Mouse (Mus musculus): ENCODE data around the gene Gm37240.
A peak's percentile ranks its signal among the peaks of the same experiment; 100 is the strongest.
"Not testable (repeated sequence)": the region's sequence is repeated elsewhere in the genome, so short reads cannot be mapped to it uniquely, and the experiment has no call there.

The Gm37240 gene

GRCm38 (mm10) chr3:84917903-84918679 lies 969.2 kb downstream of the Gm37240 start:
- Histone ChIP-seq H3K27me3 (ENCODE audit: control insufficient read depth, insufficient read depth, low read length, poor library complexity, severe bottlenecking) (no peaks in the 10 kb centered on the region), H3K36me3 (ENCODE audit: control insufficient read depth, insufficient read depth, low read length, poor library complexity, severe bottlenecking) (no peaks in the 10 kb centered on the region)
- no peak for DNase-seq (ENCODE audit: low read depth, low spot score)

GRCm38 (mm10) chr3:84914284-84914683 lies 973.0 kb downstream of the Gm37240 start:
- Histone ChIP-seq H3K36me3 (ENCODE audit: control insufficient read depth, insufficient read depth, low read length, poor library complexity, severe bottlenecking) (no peaks in the 10 kb centered on the region), H3K27me3 (ENCODE audit: control insufficient read depth, insufficient read depth, low read length, poor library complexity, severe bottlenecking) (no peaks in the 10 kb centered on the region)
- DNase-seq (ENCODE audit: low read depth, low spot score): peak; percentile 8

DNA sequence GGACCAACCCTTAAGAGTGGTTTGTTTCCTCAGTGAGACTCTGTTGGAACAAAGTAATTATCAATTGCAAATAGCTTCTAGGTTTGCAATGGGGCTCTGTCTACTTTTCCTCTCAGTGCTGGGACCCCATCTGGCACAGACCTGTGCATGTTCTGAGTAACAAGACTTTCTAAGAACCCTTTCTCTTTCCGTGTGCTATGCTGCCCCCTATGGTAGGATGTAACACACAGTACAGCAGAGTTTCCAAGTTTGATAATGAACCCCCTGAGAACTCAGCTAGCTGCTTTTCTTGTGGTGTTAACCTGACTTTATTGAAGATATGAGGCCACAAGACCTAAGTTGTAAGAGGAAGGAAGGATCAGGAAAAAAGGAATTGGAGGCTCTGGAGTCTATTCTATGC lies 980.8 kb downstream of the Gm37240 start:
- Histone ChIP-seq H3K27me3 (ENCODE audit: control insufficient read depth, insufficient read depth, low read length, poor library complexity, severe bottlenecking) (no peaks in the 10 kb centered on the region), H3K36me3 (ENCODE audit: control insufficient read depth, insufficient read depth, low read length, poor library complexity, severe bottlenecking) (no peaks in the 10 kb centered on the region)
- peak; percentile 72 for DNase-seq (ENCODE audit: low read depth, low spot score)

GRCm38 (mm10) chr3:84897952-84898351 lies 989.4 kb downstream of the Gm37240 start:
- no peaks in the 10 kb centered on the region for H3K36me3 ChIP-seq (ENCODE audit: control insufficient read depth, insufficient read depth, low read length, poor library complexity, severe bottlenecking)
- no peak for DNase-seq (ENCODE audit: low read depth, low spot score)

DNA sequence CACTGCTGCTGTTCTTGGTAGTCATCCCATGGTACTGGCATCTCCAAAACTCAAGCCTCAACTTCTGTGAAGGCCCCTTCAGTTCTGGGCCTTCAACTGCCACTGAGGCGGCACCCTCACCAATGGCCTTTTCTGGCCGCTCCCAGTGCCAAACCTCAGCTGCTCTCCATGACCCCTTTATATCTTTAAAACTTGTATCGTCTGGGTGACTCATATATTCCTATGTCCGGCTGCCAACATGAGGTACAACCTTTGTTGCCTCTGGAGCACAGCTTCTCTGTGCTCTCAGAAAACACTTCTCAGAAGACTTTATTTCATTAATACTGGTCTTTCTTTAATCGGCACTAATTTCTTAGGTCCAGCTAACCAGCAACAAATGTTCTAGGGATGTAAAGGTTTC lies 996.3 kb downstream of the Gm37240 start:
- no peak for DNase-seq (ENCODE audit: low read depth, low spot score)
- Histone ChIP-seq H3K36me3 (ENCODE audit: control insufficient read depth, insufficient read depth, low read length, poor library complexity, severe bottlenecking) (no peaks in the 10 kb centered on the region), H3K27me3 (ENCODE audit: control insufficient read depth, insufficient read depth, low read length, poor library complexity, severe bottlenecking) (no peaks in the 10 kb centered on the region)

More at GRCm38 (mm10) chr3:84897952-84898351, 989.4 kb downstream of the Gm37240 start:
- no peaks in the 10 kb centered on the region for H3K27me3 ChIP-seq (ENCODE audit: control insufficient read depth, insufficient read depth, low read length, poor library complexity, severe bottlenecking)

DNA sequence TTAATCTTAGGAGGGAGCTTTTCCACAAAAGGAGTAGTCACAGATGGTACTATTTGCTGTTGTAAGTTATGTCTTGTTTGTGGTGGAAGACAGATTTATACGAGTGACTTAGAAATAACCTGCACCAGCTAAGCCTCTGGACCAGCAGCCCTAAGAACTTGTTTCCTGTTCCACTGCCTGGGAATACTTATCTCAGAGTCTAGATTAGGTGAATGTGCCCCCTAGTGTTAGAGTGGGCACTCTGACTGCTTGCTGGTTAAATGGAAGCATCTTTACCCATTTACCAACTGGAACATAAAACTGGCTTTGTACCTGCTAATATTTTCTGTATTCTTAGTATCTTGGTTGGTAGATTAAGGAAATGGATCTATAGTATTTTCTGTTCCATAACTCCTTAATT lies 997.7 kb downstream of the Gm37240 start:
- DNase-seq (ENCODE audit: low read depth, low spot score): peak; percentile 45

GRCm38 (mm10) chr3:84883817-84884483 lies 1003.4 kb downstream of the Gm37240 start:
- peak; percentile 67 for DNase-seq (ENCODE audit: low read depth, low spot score)
- Histone ChIP-seq H3K36me3 (ENCODE audit: control insufficient read depth, insufficient read depth, low read length, poor library complexity, severe bottlenecking) (no peaks in the 10 kb centered on the region), H3K27me3 (ENCODE audit: control insufficient read depth, insufficient read depth, low read length, poor library complexity, severe bottlenecking) (no peaks in the 10 kb centered on the region)

More for the DNA sequence above, 997.7 kb downstream of the Gm37240 start:
- H3K27me3 ChIP-seq (ENCODE audit: control insufficient read depth, insufficient read depth, low read length, poor library complexity, severe bottlenecking): no peaks in the 10 kb centered on the region
- H3K36me3 ChIP-seq (ENCODE audit: control insufficient read depth, insufficient read depth, low read length, poor library complexity, severe bottlenecking): no peaks in the 10 kb centered on the region

DNA sequence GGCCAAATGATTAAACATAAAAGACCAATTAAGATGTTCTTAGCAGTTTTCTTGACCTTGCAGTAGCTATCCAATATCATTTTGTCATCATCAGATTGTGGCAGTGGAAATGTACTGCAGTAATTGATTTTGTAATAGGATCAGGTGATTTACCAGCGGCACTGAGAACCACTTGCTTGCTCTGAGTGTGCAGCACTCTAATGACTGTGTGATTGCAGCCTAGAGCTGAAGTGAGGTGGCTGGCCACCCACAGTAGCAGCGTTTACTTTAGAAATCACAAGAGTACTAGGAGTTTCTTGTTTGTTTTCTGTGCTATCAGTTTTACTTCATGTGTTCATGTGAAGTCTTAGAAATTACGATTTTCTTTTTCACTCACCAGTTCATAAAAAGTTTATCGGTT lies 1011.1 kb downstream of the Gm37240 start:
- Histone ChIP-seq H3K27me3 (ENCODE audit: control insufficient read depth, insufficient read depth, low read length, poor library complexity, severe bottlenecking) (no peaks in the 10 kb centered on the region), H3K36me3 (ENCODE audit: control insufficient read depth, insufficient read depth, low read length, poor library complexity, severe bottlenecking) (no peaks in the 10 kb centered on the region)
- no peak for DNase-seq (ENCODE audit: low read depth, low spot score)

- Histone ChIP-seq H3K36me3 (ENCODE audit: control insufficient read depth, insufficient read depth, low read length, poor library complexity, severe bottlenecking) (no peaks in the 10 kb centered on the region), H3K27me3 (ENCODE audit: control insufficient read depth, insufficient read depth, low read length, poor library complexity, severe bottlenecking) (no peaks in the 10 kb centered on the region)
- DNase-seq (ENCODE audit: low read depth, low spot score): no peak
These were observed 1012.0 kb downstream of the Gm37240 start for GRCm38 (mm10) chr3:84875306-84875705.

DNA sequence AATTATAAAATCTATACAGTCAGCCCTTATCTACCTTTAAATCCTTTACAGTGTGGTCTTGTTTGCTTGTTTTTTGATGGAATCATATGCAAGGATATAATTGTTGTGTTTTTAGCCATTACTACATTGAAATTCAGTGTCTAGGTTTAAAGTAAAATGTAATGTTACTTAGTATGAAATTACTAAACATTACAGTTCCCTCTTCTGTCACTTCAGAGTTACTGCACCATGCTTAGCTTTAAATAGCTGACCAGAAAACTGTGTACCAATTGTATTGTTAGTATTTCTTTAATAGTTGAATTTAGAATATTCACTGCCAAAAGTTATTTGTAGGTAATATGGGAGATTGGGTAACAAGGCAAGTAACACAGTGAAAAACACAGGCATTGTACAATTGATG lies 1017.2 kb downstream of the Gm37240 start:
- no peaks in the 10 kb centered on the region for H3K36me3 ChIP-seq (ENCODE audit: control insufficient read depth, insufficient read depth, low read length, poor library complexity, severe bottlenecking)
- no peaks in the 10 kb centered on the region for H3K27me3 ChIP-seq (ENCODE audit: control insufficient read depth, insufficient read depth, low read length, poor library complexity, severe bottlenecking)
- no peak for DNase-seq (ENCODE audit: low read depth, low spot score)

- DNase-seq (ENCODE audit: low read depth, low spot score): no peak
- Histone ChIP-seq H3K27me3 (ENCODE audit: control insufficient read depth, insufficient read depth, low read length, poor library complexity, severe bottlenecking) (no peaks in the 10 kb centered on the region), H3K36me3 (ENCODE audit: control insufficient read depth, insufficient read depth, low read length, poor library complexity, severe bottlenecking) (no peaks in the 10 kb centered on the region)
These were observed 1019.3 kb downstream of the Gm37240 start for GRCm38 (mm10) chr3:84867991-84868390.

DNA sequence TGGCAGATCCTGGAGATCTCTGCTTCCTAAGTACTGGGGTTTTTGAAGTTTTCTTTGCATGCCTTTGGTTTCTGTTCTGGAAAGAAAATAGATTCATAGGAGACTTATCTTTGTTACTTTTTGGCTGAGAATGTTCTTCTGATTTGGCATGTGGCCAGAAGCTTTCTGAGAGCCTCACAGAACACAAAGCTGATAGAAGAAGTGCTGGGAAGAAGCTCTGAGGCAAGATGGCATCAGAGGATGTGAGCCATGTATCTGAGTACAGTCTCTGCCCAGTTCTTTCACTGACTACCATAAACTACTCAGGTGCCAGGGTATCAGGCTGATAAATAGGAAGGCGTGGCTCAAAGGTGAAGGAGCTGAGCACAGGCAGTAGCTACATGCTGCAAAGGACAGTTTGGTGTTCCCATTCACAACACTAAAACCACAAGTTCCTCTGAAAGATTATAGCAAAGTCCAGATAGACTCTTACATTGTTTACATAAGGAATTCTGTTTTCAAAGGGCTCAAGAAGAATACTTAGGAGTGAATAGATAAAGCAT lies 1019.8 kb downstream of the Gm37240 start:
- Histone ChIP-seq H3K36me3 (ENCODE audit: control insufficient read depth, insufficient read depth, low read length, poor library complexity, severe bottlenecking) (no peaks in the 10 kb centered on the region), H3K27me3 (ENCODE audit: control insufficient read depth, insufficient read depth, low read length, poor library complexity, severe bottlenecking) (no peaks in the 10 kb centered on the region)
- DNase-seq (ENCODE audit: low read depth, low spot score): no peak

DNA sequence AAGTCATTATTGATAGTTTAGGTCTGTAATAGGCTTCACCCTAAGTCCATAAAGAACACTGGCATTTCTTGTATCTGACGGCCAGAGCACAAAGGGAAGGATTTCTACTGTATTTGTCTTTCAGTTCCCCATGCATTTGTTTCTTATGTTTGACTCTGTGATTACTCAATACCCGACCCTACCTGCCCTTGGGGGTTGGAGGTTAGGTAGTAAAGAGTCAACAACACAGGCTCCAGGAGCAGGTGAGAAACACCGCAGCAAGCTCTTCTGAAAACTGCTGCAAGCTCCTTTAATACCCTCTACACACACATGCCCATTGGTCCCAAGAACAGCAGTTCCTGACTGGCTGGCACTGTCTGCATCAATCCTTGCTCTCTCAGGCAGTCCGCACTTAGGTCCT lies 1020.5 kb downstream of the Gm37240 start:
- Histone ChIP-seq H3K27me3 (ENCODE audit: control insufficient read depth, insufficient read depth, low read length, poor library complexity, severe bottlenecking) (no peaks in the 10 kb centered on the region), H3K36me3 (ENCODE audit: control insufficient read depth, insufficient read depth, low read length, poor library complexity, severe bottlenecking) (no peaks in the 10 kb centered on the region)
- no peak for DNase-seq (ENCODE audit: low read depth, low spot score)

GRCm38 (mm10) chr3:84865684-84866083 lies 1021.6 kb downstream of the Gm37240 start:
- no peak for DNase-seq (ENCODE audit: low read depth, low spot score)
- Histone ChIP-seq H3K36me3 (ENCODE audit: control insufficient read depth, insufficient read depth, low read length, poor library complexity, severe bottlenecking) (no peaks in the 10 kb centered on the region), H3K27me3 (ENCODE audit: control insufficient read depth, insufficient read depth, low read length, poor library complexity, severe bottlenecking) (no peaks in the 10 kb centered on the region)

DNA sequence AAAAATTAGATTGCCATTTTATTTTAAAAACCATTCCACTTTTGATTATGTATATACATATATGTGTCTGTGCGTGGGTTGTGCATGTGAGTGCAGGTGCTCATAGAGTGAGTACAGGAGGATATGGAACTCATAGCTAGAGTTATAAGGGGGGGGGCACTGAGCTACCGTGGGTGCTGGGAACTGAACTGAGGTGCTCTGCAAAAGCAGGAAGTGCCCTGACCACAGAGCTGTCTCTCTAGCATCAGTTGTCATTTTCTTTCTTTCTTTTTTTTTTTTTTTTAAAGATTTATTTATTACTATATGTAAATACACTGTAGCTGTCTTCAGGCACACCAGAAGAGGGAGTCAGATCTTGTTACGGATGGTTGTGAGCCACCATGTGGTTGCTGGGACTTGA lies 1025.5 kb downstream of the Gm37240 start:
- not testable (repeated sequence) for H3K36me3 ChIP-seq (ENCODE audit: control insufficient read depth, insufficient read depth, low read length, poor library complexity, severe bottlenecking)

More for the DNA sequence above, 1025.5 kb downstream of the Gm37240 start:
- peak; percentile 32 for DNase-seq (ENCODE audit: low read depth, low spot score)
- not testable (repeated sequence) for H3K27me3 ChIP-seq (ENCODE audit: control insufficient read depth, insufficient read depth, low read length, poor library complexity, severe bottlenecking)
